Mouse (Mus musculus) right cerebral cortex, postnatal 4 days (tissue): ENCODE data around the gene Wnt5b.

ENCODE experiments used
- DNase-seq: peaks from one replicate; pipeline ENCODE4 v3.0.0-alpha.2; 2022

Gene Wnt5b

DNA sequence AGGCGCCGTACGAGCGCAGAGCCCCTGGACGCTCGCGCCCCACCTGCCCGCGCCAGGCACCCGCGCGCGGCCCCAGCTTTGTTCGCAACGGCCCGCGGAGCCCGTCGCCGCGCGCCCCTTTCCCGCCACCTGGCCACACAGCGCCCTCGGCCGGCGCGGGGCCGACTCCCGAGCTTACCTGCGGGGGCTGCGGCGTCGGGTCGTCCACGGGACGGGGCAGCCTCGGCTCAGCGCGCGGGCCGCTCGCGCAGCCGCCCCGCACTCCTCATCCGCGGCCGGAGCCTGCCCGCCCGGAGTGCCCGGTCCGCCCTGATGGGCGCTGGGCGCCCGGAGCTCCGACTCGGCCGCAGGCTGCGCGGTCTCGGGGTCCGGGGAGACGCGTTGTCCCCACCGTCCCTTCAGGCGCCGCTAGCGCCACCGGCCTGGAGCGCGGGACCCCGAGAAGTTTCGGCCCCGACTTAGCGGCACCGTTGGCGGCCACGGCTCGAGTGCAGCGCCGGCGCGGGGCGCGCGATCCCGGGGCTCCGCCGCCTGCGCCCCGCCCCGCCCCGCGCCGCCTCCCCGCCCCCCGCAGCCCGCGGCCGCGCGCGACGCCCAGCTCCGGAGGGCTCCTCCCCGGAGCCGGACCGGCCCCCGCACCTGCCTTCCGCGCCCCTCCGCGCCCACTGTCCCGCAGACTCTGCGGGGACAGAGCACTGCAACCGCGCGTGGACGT lies at the start of gene Wnt5b:
Wnt5b (minus strand) TSS at position 545 of the 715 bp plus-strand sequence.
- DNase-seq = peak; percentile 39

DNA sequence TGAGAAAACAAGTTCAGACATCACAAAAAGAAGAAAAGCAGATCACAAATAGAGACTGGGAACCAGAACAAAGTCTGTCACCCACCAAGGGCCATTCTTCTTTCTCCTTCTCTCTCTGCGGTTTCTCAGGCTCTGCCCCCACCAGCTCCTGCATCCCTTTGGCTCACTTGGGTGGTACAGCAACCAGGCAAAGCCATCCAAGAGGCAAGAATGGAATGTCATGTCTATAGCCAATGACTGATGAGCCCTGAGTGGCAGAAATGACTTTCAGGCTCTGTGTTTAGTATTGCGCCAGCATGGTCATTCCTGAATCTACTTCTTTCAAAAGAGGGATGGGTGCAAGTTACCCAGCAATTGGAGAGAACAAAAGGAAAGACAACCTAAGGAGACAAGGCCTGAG lies 46.7 kb upstream of the Wnt5b start:
- no peak for DNase-seq

DNA sequence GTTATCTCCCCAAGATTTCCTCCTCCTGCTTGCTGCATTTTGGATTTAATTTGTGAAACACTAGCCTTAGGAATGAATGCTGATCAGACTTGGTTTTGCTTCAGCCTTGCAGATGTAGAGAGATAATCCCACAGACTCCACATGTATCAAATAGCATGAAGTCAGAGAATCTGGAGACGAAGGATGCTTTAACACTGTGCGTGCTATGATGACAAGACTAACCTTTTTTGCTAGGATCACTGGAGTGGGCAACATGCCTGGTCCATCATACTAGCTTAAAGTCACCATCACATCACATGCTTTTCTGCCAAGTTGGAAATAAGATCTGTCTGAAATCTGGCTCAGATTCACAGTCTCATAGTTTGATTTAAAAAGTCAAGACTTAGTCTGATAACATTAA lies 43.8 kb upstream of the Wnt5b start:
- no peak for DNase-seq

DNA sequence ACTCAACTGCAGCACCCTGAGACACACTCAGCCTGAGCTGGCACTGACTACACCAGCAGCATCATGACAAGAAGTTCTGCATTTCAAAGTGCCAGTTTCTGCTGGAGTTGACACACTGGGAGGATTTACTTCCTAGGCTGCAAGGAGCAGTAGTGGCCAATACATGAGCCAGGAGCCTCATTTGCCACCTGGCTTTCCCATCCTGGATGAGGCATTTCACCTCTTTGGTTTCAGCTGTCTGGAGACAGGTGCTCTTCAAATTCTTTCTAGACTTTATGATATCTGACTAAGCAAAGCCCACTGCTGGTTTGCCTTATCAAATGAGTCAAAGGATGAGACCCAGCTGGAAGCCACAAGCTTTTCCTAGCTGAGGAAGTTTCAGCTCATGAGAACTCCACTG lies 43.3 kb upstream of the Wnt5b start:
- no peak for DNase-seq

DNA sequence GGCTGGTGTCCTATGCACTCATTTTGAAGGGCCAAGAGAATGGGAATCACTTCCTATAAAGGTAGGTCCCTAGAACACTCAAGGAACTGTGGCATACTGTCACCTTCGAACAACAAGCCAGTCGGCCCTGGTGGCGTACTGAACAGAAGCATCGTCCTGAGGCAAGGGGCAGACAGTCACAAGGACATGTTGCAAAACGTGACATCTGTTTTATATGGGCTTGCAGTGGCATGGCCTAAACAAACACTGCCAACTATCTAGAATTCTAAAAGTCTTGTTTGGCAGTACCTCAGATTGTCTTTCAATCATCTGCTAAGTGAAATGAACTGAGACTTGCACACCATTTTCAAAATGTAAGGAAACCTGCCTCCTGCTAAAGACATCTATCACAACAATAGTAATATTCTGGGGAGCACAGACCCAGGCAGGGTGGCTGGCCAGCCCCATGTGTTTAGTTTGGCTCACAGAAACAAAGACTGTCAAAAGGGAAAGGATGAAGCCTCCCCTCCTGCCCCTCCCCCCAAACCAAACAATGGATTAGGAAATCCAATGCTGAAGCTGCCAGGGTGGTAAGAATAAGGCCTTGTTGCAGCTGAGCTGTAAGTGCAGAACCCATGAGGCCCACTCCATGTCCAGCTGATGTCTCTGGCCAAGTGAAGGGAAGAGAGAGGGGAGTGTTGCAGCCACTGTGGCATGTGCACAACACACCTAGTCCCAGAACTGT lies 41.7 kb upstream of the Wnt5b start:
- no peak for DNase-seq

DNA sequence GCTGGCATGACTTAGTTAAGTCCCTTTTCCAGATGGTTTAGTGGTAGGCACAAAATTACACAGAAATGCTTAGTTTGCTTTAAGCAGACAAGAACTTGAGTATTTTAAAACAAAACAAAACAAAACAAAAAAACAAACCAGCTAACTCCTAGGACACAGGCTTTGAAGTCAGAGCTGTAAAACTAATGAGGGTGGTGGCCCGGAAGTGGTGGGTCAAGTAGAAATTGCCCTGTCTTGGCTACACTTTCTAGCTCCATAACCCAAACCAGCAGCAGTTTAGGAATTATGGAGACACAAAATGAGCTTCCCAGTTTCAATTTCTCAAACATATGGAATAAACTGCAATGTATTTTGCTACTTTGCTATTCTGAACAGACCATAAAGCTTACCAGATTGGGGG lies 39.9 kb upstream of the Wnt5b start:
- DNase-seq = no peak

DNA sequence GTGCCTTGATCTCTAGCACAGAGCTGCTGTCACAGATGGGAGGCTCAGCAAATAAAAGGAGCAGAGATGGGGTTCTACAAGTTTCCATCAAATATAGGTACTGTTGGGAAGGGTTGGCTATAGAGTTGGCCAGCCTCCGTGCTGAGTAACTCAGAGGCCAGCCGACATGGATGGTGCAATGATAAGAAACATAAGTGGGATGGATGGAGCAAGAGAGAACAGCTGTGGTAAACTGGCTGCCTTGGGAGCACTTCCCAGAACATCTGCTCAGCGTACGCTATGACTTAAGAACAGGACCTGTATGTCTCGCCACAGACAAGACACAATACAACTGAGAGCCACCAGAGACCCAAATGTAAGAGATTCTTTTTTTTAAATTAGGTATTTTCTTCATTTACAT lies 39.0 kb upstream of the Wnt5b start:
- no peak for DNase-seq

DNA sequence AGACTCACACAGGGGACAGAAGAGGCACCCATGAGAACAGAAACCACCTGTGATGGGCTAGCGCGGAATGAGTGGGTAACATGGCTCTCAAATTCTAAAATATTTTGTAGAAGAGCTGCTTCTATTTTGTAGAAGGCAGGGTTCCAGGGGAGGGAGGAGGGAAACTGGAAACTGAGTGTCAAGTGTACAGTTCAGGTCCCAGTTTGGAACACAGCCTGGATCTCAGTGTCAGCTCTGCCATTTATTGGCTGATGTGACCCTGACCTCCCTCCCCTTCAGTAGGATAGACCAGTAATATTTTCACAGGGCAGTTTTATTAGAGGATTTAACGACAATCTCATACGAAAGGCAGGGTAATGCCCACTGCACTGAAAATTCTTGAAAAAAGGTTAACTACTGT lies 32.6 kb upstream of the Wnt5b start:
- no peak for DNase-seq

DNA sequence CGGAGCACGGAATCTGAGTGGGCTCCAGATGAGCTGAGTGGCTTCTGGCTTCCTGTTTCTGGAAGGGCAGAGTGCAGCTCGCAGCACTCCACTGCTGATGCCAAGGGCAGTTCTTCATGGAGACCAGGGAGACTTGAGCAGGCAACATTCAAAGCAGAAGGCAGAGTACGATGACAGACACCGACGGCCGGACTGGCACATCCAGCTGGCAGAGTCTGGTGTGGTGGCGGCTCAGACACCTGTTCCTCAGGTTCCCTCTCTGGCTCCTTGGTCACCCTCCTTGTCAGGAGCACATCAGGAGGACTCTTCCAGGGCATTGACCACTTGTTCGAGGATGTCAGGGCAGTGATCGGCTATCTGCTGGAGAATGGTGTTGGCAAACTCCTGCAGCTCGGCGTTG lies 31.2 kb upstream of the Wnt5b start:
- no peak for DNase-seq

DNA sequence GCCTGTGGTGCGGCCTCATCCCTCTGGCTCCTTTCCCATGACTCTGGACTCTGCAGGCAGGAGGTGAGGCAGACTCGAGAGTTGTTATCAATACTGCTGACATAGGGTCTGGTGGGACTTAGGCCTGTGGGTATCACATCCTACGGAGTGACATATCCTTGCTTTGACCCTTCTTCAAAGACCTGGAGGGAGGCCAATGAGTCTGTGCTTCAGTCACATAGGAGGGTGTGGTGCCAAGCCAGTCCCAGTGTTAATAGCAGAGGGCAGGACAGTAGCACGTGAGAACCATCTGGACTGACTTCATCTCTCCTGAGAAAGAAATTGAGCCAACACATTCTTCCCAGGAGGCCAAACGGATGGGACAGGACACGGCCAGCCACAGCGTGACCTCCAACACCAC lies 28.1 kb upstream of the Wnt5b start:
- DNase-seq = no peak

DNA sequence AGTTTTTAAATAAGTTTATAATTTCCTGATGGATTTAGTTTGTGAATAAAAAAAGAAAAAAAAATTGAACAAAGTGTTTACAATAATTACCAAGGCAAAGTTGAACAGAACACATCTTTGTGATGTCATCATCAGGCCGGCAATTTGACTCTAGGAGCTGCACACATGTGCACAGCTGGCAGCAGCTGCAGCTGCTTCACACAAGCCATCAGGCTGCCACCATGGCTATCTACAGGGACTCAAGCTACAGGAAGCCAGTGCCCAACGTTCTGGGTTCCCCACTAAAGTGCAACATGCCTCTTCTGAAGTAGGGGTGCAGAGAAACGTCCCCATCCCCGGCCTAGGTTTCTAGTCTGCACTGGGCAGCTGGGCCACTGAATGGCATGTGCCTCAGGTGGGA lies 26.6 kb upstream of the Wnt5b start:
- DNase-seq = no peak

DNA sequence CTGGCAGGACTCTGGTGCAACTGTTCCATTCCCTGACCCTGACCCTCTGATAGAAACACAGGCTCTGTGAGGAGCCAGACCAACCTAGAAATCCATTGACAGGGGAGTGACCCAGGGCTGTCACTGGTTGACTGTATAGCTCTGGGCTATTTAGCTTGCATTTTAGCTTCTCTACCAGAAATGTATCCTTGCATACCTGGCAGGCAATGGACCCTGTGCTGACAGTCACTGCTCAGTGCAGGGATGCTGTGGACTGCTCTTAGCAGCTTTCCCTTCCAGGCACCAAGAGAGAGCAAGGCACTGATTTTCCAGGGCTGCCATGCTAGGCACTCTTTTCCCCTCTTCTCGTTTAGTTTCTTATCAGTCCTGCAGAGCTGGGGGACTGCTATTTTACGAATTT lies 24.2 kb upstream of the Wnt5b start:
- DNase-seq = no peak

DNA sequence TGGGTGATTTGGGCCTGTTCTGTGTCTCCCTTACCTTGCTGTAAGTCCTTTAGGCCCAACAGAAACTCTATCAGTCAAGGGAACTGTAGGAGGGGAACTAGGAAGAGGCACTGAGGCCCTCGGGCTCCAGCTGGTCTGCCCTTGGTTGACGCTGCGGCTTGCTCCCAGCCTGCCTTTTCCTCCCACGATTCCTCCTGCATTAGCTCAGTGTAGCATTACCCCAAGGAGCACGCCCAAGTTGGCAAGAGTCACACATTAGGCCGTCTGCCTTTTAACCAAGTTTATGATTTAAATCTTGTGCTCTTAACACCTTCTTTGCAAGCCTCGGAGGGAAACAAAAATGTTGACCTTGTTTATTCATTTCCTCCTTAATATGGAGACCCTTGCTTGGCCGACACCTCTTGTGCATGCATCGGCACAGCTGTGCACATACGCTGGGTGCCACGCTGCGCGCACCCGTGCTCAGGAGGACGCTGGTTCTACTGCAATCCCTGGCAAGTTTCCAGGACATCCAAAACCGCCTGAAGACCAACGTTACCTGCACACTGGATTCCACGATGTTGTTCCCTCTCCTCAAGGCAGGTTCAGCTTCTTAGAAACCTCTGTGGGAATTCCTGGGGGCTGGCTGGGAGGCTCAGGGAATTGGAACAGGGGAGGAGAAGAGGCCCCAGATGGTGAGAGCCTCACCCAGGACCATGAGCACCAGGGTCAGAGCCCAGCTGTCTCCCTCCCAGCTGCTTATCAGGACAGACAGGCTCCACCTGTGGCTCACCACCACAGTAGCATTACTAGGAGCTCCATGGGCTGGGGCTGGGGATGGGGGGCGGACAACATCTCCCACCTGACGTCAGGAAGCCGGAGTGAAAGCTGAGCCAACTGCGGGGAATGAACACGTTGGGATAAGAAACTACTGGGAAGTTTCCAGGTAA lies 21.6 kb upstream of the Wnt5b start:
- DNase-seq = no peak

DNA sequence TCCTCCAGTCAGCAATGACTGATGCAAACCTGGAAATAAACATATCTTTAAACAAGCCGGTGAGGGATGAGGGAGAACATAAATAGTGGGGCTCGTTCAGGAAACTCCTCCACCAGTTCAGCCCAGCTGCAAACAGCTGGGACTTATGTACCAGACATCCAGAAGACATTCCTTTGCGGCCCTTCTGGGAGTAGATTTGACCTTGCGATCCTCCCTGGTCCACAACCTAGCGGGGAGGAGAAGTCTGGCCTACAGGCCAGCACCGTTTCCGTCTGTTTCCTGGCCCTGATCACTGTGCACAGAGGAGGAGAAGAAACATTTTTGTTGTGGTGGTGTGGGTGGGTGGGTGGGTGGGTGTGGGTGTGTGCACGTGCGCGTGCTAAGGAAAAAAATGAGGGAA lies 18.4 kb upstream of the Wnt5b start:
- no peak for DNase-seq

DNA sequence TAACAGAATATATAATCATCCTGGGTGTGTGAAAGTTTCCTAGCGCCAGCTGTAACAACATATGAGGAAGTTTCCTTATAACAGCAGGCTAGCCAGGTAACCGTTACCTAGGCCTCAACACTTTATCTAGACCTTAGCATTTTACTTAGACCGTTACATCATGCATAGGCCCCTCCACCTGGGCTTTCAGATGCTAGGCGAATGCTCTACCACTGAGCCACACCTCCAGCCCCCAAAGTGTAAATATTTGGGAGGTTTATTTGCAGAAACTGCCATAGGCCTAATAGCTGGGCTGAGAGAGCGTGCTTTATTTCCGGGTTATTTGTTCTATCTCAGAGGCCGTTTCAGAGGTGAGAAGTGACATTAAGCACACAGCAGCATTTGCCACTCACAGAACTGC lies 14.7 kb upstream of the Wnt5b start:
- no peak for DNase-seq

DNA sequence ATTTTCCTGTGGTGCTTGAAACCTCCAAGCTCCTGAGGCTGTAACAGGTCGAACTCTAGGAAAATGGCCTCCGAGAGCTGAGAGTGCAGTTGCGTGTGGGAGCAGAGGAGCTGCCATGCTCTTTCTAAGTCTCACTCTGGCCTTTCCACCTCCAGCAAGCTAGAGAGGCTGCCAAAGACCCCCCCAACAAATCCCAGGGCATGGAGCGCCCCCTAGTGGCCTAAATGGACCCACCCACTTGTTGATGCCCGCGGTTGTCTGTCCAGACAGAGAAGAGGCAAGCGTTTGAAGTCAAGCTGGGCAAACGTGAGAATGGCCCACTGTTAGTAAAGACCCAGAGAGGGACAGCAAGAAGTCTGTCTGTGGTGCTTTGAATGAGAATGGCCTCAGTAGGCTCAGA lies 10.3 kb upstream of the Wnt5b start:
- no peak for DNase-seq

DNA sequence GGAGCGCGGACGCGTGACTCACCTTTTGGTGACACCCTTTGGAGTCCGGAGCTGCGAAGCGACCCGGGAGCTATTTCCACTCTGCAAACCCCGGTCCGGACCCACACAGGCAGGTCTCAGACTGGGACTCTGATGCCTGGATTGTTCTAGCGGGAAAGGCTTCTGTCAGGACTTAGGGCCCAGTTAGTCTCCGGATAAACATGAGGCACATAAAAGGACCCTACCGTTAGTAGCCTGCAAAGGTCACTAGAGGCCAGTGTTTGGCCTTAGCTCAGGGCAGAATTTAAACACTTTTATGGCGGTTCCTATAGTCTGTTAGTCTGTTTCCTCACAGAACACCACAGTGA lies 344 bp upstream of the Wnt5b start:
- DNase-seq = no peak

DNA sequence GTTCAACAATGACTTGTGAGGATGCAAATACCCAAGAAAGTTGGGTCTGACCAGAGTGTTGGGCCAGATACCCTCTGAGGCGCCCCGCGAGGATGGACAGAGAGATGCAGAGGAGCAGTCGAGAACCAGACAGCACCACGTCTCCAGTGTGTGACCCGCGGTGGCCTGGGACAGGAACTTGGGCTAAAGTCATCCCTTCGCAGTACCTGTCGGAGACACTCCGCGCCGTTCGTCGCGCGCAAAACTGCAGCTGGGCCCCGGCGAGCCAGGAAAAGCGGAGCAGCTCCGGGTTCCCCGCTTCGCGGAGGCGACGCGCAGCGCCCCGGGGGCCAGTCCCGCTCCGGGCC lies 718 bp downstream of the Wnt5b start:
- DNase-seq = peak; percentile 13

DNA sequence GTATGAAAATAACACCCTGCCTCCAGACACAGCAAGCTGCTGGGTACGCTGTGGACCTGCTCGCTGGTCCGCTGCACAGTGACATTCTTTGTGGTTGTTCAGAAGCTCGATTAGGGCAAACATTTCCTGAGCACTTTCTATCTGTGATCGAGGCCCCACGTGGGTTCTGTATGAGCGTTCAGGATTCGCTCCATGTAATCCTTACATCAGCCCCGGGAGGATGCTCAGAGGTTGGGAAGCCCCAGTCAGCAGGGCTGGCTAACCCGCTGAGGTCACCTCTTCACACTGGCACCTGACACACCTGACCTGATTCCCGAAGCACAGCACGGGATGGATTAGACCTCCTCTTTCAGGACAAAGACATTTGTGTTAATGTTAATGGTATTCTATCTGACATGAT lies 8.3 kb downstream of the Wnt5b start:
- DNase-seq = no peak

DNA sequence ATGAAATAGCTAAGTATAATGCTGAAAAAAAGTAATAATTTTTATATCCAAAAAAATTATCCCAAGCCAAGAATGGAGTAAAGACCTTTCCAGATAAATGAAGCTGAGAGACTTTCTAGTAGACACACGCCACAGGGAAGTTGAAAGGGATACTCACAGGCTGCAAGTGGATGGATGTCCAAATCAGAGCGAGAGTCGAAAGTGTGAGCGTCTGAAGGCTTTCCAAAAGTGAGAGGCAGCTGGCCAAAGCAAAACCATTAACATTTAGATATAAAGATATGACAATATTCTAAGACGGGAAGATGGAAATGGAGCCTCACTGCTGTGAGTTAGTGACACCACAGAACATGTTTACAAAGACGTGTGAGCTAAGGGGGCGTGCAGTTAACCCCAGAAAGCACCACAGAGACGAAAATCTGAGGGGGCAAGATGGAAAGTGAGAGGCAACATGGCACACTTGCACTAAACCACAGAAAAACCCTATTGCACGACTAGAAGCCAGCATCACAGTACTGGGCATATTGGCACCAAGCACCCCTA lies 10.9 kb downstream of the Wnt5b start:
- DNase-seq = peak; percentile 24

DNA sequence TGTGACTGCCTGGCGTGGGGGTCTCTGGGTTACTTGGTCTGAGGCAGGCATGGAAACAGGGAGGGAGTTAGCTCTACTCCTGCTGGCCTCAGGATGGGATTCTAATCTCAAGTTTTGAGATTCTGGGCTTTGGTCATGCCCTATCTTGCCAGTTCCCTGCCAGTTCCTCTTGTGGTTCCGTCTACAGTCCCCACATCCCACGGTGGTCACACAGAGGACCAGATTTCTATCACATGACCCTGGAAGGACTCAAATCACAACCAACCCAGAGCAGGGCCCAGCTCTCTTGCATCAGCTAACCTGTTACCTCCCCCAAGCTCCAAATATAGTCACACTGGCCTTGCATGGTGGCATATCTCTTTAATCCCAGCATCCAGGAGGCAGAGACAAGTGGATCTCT lies 14.5 kb downstream of the Wnt5b start:
- DNase-seq = no peak

DNA sequence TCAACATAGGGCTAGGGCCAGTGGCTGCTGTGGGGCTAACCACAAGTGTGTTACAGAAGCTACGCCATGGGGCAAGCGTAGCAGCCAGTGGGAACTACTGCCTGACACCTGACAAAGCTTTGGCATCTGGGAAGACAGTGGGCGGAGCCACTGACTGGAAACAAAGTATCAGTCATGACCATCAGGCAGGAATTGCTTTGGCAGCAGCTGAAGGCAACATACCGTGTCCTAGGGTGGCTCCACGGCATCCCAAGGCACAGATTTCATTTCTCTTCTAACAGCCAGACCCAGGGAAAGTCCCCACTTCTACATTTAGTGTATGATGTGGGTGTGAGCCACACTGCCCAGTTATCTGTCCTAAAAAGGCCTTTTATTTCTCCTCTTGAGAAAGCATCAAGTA lies 17.6 kb downstream of the Wnt5b start:
- no peak for DNase-seq

DNA sequence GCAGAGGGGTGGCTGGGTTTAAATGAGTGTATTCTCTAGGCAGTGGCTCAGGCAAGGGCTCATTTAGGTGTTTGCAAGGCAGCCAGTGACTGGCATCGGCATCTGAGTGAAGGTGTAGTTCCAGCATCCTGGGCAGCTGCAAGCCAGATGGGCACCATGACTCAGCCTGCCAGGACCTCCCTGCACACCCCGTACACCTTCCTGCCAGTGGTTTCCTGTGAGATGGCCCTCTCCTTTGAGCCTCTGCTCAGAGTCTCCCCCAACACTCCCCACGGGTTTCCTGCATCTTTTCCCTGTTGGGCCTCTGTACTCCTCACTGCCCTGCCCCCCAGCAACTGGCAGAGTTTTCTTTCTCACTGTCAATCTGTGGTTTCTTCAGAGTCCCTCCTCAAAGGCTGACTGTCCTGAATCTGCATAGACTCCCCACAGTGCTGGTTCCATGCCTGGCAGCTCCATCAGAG lies 22.2 kb downstream of the Wnt5b start:
- peak; percentile 32 for DNase-seq

DNA sequence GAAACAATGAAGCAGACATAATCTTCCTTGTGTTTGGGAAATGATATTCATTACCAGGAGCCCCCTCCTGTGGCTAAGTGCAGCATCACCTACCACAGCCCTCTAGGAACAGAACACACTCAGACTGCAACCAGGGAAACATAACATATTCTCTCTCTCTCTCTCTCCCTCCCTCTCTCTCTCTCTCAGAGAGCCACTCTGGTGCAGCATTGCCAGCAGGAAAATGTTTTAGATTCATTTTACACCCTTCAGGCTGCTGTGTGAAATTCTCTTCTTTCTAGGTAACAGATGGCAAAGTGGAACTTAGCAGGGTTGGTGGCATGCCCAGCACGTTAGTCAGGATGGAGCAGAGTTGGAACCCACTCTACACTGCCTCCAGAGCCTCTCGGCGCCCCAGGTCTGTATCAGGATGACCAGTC lies 22.7 kb downstream of the Wnt5b start:
- peak; percentile 57 for DNase-seq
